Mouse (Mus musculus): Measurements from ENCODE around the gene Ppp1r16b. TPM values are rescaled to one million over a fixed set of nuclear protein-coding genes. Genes with fewer than 3 reads are reported as not detected.
"Not testable (repeated sequence)": the region's sequence is repeated elsewhere in the genome, so short reads cannot be mapped to it uniquely, and the experiment has no call there.

Gene Ppp1r16b
- polyA plus RNA-seq, 1 experiment from 2014 or later = 4.6 TPM

DNA sequence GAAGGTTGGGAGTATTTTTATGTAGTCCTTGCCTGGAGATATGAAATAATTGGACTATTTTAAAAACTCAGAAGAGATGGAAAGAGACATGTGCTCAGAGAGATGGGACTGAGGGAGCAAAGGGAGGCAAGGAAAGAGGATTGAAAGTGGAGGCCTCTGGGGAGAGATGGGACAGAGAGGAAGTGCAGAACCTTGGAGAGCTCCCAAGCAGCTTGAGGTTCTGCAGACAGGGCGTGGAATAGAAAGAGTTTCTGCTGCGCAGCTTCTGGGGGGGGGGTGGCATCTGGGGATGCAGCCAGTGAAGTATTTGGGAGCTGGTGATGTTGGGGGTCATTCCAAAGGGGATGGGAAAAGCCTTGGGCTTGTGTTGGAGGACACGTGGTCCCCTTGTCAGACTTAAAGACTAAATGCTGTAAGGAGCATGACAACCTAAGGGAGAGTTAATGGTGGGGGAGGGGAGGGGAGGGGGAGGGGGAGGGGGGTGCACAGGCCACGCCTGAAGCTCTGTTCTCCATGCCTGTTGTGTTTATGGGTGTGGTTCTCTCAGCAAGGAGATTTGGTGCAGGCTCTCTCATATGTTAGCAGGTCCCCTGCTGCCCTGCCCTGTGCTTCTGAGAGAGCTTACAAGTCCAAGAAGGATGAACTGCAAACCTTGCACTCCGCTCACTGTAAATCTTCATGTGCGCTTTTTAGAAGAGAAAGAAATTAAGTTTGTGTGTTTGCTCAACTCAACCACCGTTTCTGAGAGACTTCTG, 63.0 kb downstream of the Ppp1r16b start:
- Histone ChIP-seq H3K4me1 (ENCODE audit: control insufficient read depth, insufficient read depth, low read length) (no peaks in the 10 kb centered on the region), H3K27me3 (ENCODE audit: control insufficient read depth, insufficient read depth, low read length) (no peaks in the 10 kb centered on the region), H3K9ac (ENCODE audit: low read length) (no peak overlapping the region), H3K4me3 (ENCODE audit: low read depth, low read length) (no peak overlapping the region), H3K27ac (replicated peaks; ENCODE audit: low read depth, low read length) (no peak overlapping the region), H3K4me2 (ENCODE audit: low read depth, severe bottlenecking) (no peak overlapping the region), H3K9me3 (ENCODE audit: control insufficient read depth, low read length) (no peaks in the 10 kb centered on the region), H3K36me3 (ENCODE audit: control insufficient read depth, insufficient read depth, low read length) (no peaks in the 10 kb centered on the region)
- 43% methylated on average over 7 of the region's 7 CpGs for WGBS
- no peak for ATAC-seq (ENCODE audit: insufficient number of reproducible peaks, low FRiP score, low TSS enrichment, low read depth)
- peak; percentile 41 for DNase-seq (ENCODE audit: low spot score)

DNA sequence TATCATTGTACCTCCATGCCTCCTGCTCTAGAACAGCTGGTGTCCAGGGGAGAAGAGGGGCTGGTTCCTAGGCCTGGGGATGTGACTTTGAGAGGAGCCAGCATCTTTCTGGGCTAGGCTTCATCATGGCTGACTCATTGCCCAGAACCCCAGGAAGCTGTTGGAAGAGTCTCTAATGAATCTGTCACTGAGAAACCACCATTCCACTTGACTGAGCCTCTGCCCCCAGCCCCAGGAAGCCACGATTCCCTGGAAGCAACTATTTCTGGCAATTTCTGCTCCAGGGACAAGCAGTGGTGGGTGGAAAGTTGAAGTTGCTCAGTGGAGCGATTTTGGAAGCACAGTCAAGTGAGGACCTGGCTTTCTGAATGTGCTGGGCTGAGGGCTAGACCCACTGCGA, 65.7 kb downstream of the Ppp1r16b start:
- ATAC-seq (ENCODE audit: insufficient number of reproducible peaks, low FRiP score, low TSS enrichment, low read depth) (no peak), DNase-seq (ENCODE audit: low spot score) (no peak)
- Histone ChIP-seq H3K27ac (replicated peaks; ENCODE audit: low read depth, low read length) (no peak overlapping the region), H3K9ac (ENCODE audit: low read length) (no peak overlapping the region), H3K9me3 (ENCODE audit: control insufficient read depth, low read length) (no peaks in the 10 kb centered on the region), H3K4me1 (ENCODE audit: control insufficient read depth, insufficient read depth, low read length) (no peaks in the 10 kb centered on the region), H3K36me3 (ENCODE audit: control insufficient read depth, insufficient read depth, low read length) (no peaks in the 10 kb centered on the region), H3K4me2 (ENCODE audit: low read depth, severe bottlenecking) (no peak overlapping the region), H3K4me3 (ENCODE audit: low read depth, low read length) (no peak overlapping the region), H3K27me3 (ENCODE audit: control insufficient read depth, insufficient read depth, low read length) (no peaks in the 10 kb centered on the region)
- 73% methylated on average over 3 of the region's 3 CpGs for WGBS

GRCm38 (mm10) chr2:158732521-158732920, 67.3 kb downstream of the Ppp1r16b start:
- H3K27me3 ChIP-seq (ENCODE audit: control insufficient read depth, insufficient read depth, low read length) = no peaks in the 10 kb centered on the region

GRCm38 (mm10) chr2:158733136-158733535, 67.9 kb downstream of the Ppp1r16b start:
- Histone ChIP-seq H3K4me3 (ENCODE audit: low read depth, low read length) (no peak overlapping the region), H3K27me3 (ENCODE audit: control insufficient read depth, insufficient read depth, low read length) (no peaks in the 10 kb centered on the region), H3K4me1 (ENCODE audit: control insufficient read depth, insufficient read depth, low read length) (no peaks in the 10 kb centered on the region), H3K4me2 (ENCODE audit: low read depth, severe bottlenecking) (no peak overlapping the region), H3K27ac (replicated peaks; ENCODE audit: low read depth, low read length) (no peak overlapping the region), H3K36me3 (ENCODE audit: control insufficient read depth, insufficient read depth, low read length) (no peaks in the 10 kb centered on the region), H3K9ac (ENCODE audit: low read length) (no peak overlapping the region), H3K9me3 (ENCODE audit: control insufficient read depth, low read length) (no peaks in the 10 kb centered on the region)
- DNase-seq (ENCODE audit: low spot score) (no peak), ATAC-seq (ENCODE audit: insufficient number of reproducible peaks, low FRiP score, low TSS enrichment, low read depth) (no peak)
- 65% methylated on average over 4 of the region's 4 CpGs for WGBS

More at GRCm38 (mm10) chr2:158732521-158732920, 67.3 kb downstream of the Ppp1r16b start:
- 86% methylated on average over 9 of the region's 9 CpGs for WGBS
- H3K4me2 ChIP-seq (ENCODE audit: low read depth, severe bottlenecking) = no peak overlapping the region
- no peak overlapping the region for H3K27ac ChIP-seq (replicated peaks; ENCODE audit: low read depth, low read length)
- no peak for ATAC-seq (ENCODE audit: insufficient number of reproducible peaks, low FRiP score, low TSS enrichment, low read depth)
- H3K4me1 ChIP-seq (ENCODE audit: control insufficient read depth, insufficient read depth, low read length) = no peaks in the 10 kb centered on the region
- H3K36me3 ChIP-seq (ENCODE audit: control insufficient read depth, insufficient read depth, low read length) = no peaks in the 10 kb centered on the region
- no peak overlapping the region; the same call in 1 of the 2 replicates for H3K9ac ChIP-seq (ENCODE audit: low read length)
- H3K9me3 ChIP-seq (ENCODE audit: control insufficient read depth, low read length) = no peaks in the 10 kb centered on the region
- no peak overlapping the region for H3K4me3 ChIP-seq (ENCODE audit: low read depth, low read length)
- no peak for DNase-seq (ENCODE audit: low spot score)

DNA sequence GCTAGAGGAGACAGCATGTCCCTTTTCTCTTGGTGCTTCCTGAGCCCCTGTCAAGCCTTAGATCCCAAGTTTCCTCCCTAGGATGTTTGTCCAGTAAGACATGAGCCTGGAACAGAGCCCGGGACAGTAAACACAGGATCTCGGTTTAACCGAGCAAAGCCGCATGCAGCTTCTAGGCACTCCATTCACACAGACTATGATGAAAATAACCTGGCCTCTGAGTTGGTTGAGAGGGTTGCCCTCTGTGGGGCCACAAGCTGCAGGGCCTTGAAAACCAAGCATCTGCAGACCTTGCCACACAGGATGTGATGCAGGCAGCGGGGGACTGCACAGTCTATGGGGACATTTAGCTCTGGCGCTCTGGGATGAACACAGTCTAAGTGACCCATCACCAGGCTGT, 68.7 kb downstream of the Ppp1r16b start:
- no peak overlapping the region for H3K4me2 ChIP-seq (ENCODE audit: low read depth, severe bottlenecking)
- ATAC-seq (ENCODE audit: insufficient number of reproducible peaks, low FRiP score, low TSS enrichment, low read depth) (no peak), DNase-seq (ENCODE audit: low spot score) (no peak)

DNA sequence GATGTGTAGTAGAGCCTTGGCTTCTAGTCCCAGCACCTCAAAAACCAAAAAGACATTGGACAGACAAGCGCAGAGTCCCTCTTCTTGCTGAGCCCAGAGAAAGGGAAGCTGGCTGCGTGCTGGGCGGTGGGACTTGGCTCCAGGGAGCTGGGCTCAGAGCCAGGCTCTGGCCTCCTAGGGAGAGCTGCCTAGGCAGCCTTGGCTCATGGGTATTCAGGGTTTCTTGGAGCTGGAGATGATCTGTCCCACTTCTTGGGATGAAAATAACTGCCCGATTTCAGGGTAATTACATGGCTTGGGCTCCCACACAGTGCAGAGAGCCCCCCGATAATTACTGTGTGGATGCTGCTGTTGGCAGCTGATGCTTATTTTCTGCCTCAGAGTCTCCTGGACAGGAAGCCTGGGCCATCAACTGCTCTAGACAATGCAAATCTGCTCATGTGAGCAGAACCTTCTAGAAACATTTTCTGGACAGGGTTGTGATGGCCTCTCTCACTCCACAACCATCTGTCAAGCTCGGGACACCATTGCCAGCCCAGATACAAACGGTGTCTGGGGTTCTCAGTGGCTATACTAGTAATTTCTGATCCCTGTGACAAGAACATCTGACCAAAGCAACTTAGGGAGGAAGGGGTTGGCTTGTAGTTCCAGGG, 69.4 kb downstream of the Ppp1r16b start:
- Histone ChIP-seq H3K4me3 (ENCODE audit: low read depth, low read length) (no peak overlapping the region), H3K9ac (ENCODE audit: low read length) (no peak overlapping the region), H3K27ac (replicated peaks; ENCODE audit: low read depth, low read length) (no peak overlapping the region), H3K36me3 (ENCODE audit: control insufficient read depth, insufficient read depth, low read length) (no peaks in the 10 kb centered on the region), H3K27me3 (ENCODE audit: control insufficient read depth, insufficient read depth, low read length) (no peaks in the 10 kb centered on the region), H3K4me2 (ENCODE audit: low read depth, severe bottlenecking) (no peak overlapping the region), H3K9me3 (ENCODE audit: control insufficient read depth, low read length) (no peaks in the 10 kb centered on the region), H3K4me1 (ENCODE audit: control insufficient read depth, insufficient read depth, low read length) (no peaks in the 10 kb centered on the region)
- WGBS = 88% methylated on average over 7 of the region's 7 CpGs
- DNase-seq (ENCODE audit: low spot score) (no peak), ATAC-seq (ENCODE audit: insufficient number of reproducible peaks, low FRiP score, low TSS enrichment, low read depth) (no peak)

More for the DNA sequence above, 68.7 kb downstream of the Ppp1r16b start:
- no peaks in the 10 kb centered on the region for H3K9me3 ChIP-seq (ENCODE audit: control insufficient read depth, low read length)
- no peaks in the 10 kb centered on the region for H3K27me3 ChIP-seq (ENCODE audit: control insufficient read depth, insufficient read depth, low read length)
- H3K4me3 ChIP-seq (ENCODE audit: low read depth, low read length) = no peak overlapping the region
- H3K36me3 ChIP-seq (ENCODE audit: control insufficient read depth, insufficient read depth, low read length) = no peaks in the 10 kb centered on the region
- WGBS = 85% methylated on average over 6 of the region's 6 CpGs
- H3K27ac ChIP-seq (replicated peaks; ENCODE audit: low read depth, low read length) = no peak overlapping the region
- no peak overlapping the region for H3K9ac ChIP-seq (ENCODE audit: low read length)
- no peaks in the 10 kb centered on the region for H3K4me1 ChIP-seq (ENCODE audit: control insufficient read depth, insufficient read depth, low read length)

- H3K27ac ChIP-seq (replicated peaks; ENCODE audit: low read depth, low read length) = no peak overlapping the region
- DNase-seq (ENCODE audit: low spot score) (no peak), ATAC-seq (ENCODE audit: insufficient number of reproducible peaks, low FRiP score, low TSS enrichment, low read depth) (no peak)
- 89% methylated on average over 8 of the region's 8 CpGs for WGBS
- no peak overlapping the region for H3K4me2 ChIP-seq (ENCODE audit: low read depth, severe bottlenecking)
- H3K27me3 ChIP-seq (ENCODE audit: control insufficient read depth, insufficient read depth, low read length) = no peaks in the 10 kb centered on the region
- H3K9me3 ChIP-seq (ENCODE audit: control insufficient read depth, low read length) = no peaks in the 10 kb centered on the region
- no peaks in the 10 kb centered on the region for H3K4me1 ChIP-seq (ENCODE audit: control insufficient read depth, insufficient read depth, low read length)
- no peak overlapping the region for H3K9ac ChIP-seq (ENCODE audit: low read length)
- H3K36me3 ChIP-seq (ENCODE audit: control insufficient read depth, insufficient read depth, low read length) = no peaks in the 10 kb centered on the region
- no peak overlapping the region for H3K4me3 ChIP-seq (ENCODE audit: low read depth, low read length)
Observed at GRCm38 (mm10) chr2:158735340-158735739, 70.1 kb downstream of the Ppp1r16b start.

- not testable (repeated sequence) for H3K27me3 ChIP-seq (ENCODE audit: control insufficient read depth, insufficient read depth, low read length); ATAC-seq (ENCODE audit: insufficient number of reproducible peaks, low FRiP score, low TSS enrichment, low read depth)
- 85% methylated on average over 4 of the region's 4 CpGs for WGBS
Observed at GRCm38 (mm10) chr2:158736247-158736646, 71.0 kb downstream of the Ppp1r16b start.

More at GRCm38 (mm10) chr2:158736247-158736646, 71.0 kb downstream of the Ppp1r16b start:
- not testable (repeated sequence) for DNase-seq (ENCODE audit: low spot score); H3K9ac ChIP-seq (ENCODE audit: low read length); H3K4me1 ChIP-seq (ENCODE audit: control insufficient read depth, insufficient read depth, low read length); H3K9me3 ChIP-seq (ENCODE audit: control insufficient read depth, low read length); H3K36me3 ChIP-seq (ENCODE audit: control insufficient read depth, insufficient read depth, low read length); H3K4me3 ChIP-seq (ENCODE audit: low read depth, low read length); H3K4me2 ChIP-seq (ENCODE audit: low read depth, severe bottlenecking); H3K27ac ChIP-seq (replicated peaks; ENCODE audit: low read depth, low read length)

All from limb, embryonic 11.5 days (tissue).